Mouse (Mus musculus) olfactory bulb, adult 2 months (tissue): ENCODE measurements at regions not wholly inside any gene's neighbourhood (a gene's known extent, or its start where the extent isn't known, plus 50 kb on each side); places are given as distances from the start of the nearest gene placed in this dataset.

Source experiments
- CTCF ChIP-seq: fragments of 200-500 bp; IDR thresholded peaks from 2 replicates; pipeline ENCODE4 v1.5.1; 2012; ENCODE audit warnings: low read depth, mild to moderate bottlenecking, low read length, moderate library complexity; ENCODE audit not compliant: insufficient read depth
- POLR2A ChIP-seq: fragments of 200-500 bp; IDR thresholded peaks from 2 replicates; pipeline ENCODE4 v1.6.1; 2012; ENCODE audit warnings: mild to moderate bottlenecking, low read depth, low read length, moderate library complexity; ENCODE audit not compliant: insufficient read depth

DNA sequence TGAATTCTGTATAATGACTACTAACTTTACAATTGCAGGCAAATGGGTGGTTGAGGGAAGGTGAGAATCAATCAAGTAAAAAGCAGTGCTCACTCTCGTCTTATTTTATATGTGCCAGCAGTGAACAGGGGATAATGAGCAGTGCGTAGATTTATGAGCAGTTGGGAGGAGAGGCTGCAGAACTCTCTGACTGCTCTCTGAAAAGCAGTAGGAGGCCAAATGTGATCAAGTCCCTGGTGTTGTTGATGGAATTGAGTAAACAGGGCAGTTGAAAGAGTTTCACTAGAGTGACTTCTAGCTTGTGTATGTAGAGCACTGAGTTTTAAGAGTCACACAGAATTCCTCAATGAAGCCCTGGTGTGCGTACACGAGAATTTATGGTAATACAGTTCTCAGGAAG, 1269.6 kb downstream of the Defb40 start:
- TF ChIP-seq CTCF (no peak), POLR2A (no peak)
